Mouse (Mus musculus) left cerebral cortex, adult 9 months (tissue): ENCODE results near the gene Baiap2l2.
A peak's percentile ranks its signal among the peaks of the same experiment; 100 is the strongest.

ENCODE experiments used
- DNase-seq, 2 experiments: peaks; one replicate each; pipeline ENCODE4 v3.0.0; 2022; ENCODE audit warnings: low spot score in 2 of 2

The Baiap2l2 gene

DNA sequence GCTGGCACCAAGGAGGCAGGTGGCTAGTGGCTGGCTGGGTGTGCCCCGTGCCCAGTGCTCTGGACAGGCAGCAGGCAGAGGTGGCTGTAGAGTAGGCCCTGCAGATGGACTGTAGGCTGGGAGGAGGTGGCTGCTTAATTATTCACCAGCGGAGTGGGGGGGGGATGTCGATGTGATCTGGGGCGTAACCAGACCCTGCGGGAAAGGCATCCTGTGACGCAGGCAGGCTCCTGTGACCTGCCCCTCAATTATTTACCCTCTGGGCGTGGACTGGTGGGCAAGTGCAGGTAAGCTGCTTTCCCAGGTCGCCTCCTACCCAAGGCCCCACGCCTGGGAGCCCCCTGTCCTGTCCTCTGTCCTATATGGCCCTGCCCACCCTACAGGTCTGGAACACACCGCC lies at the start of gene Baiap2l2:
Gene Baiap2l2 (minus strand): TSS at position 139 of the 400 bp plus-strand sequence.
- DNase-seq: no peak

DNA sequence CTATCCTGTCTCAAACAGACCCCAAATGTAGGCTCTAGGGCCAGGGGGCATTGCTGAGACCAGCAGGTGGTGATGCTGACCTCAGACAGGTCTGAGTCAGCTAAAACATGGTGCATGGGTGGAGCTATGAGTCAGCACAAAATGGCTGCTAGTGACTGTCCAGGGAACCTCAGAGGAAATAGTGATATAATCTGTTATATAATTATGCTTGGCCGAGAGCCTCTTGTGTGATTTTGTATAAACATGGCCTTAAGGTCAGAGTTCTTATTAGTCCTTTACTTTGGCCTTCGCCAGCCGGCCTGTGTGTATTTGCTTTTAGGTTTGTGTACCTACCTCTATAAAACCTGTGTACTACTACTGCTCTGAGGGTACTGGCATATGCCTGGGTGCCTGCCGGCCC lies 48.1 kb upstream of the Baiap2l2 start:
- no peak for DNase-seq

DNA sequence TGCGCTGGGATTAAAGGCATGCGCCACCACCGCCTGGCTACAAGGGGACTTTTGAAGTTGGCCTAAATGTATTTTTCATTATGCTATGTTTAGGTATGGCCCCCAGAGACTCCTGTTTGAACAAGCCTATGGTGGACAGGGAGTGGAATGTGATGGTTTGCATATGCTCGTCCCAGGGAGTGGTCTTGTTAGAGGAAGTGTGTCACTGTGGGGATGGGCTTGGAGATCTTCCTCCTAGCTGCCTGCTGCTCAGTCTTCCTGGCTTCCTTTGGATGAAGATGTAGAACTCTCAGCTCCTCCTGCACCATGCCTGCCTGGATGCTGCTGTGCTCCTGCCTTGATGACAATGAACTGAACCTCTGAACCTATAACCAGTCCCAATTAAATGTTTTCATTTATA lies 45.2 kb upstream of the Baiap2l2 start:
- no peak for DNase-seq

DNA sequence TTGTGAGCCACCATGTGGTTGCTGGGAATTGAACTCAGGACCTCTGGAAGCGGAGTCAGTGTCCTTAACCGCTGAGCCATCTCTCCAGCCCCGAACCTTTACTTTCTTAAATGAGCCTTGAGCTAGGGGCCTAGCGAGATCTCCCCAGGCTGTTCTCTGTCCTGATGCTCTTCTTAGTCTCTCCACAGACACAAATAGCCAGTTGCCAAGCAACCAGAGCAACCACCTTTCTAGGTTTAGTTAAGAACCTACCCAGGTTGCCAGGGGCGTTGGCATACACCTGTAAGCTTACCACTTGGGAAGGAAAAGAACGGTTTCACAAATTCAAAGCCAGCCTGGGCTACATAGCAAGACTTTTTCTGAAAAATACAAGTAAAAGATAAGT lies 44.6 kb upstream of the Baiap2l2 start:
- DNase-seq: no peak

DNA sequence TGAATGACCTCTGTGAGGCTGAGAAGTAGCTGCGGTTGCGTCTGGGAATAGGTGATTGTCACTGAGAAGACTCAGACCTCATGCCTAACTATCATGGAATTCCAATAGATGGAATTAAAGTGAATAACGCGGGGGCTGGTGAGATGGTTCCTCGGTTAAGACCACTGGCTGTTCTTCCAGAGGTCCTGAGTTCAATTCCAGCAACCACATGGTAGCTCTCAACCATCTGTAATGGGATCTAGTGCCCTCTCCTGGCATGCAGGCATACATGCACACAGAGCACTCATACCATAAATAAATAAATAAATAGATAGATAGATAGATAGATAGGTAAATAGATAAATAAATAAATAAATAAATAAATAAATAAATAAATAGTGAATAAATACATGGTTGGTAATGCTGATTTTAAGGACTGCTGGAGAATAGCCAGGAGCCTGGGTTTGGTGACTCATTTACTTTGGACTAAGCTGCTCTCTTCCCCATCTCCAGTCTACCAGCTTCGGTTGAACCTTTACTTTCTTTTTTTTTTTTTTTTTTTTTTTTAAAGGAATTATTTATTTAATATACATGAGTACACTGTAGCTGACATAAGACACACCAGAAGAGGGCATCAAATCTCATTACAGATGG lies 44.1 kb upstream of the Baiap2l2 start:
- no peak for DNase-seq

DNA sequence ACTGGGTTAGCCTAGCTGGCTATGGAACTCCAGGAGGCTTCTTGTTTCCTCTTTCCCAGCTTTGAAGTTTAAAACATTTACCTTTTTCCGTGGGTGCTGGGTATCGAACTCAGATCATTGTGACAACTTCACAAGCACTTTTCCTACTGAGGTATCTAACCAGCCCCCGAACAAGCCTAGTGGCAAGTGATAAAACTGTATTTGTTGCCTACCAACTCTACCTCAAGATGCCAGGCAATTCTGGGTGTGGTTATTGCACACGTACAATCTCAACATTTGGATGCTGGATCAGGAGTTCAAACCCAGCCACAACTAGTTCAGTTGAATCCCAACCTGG lies 43.6 kb upstream of the Baiap2l2 start:
- DNase-seq: no peak

DNA sequence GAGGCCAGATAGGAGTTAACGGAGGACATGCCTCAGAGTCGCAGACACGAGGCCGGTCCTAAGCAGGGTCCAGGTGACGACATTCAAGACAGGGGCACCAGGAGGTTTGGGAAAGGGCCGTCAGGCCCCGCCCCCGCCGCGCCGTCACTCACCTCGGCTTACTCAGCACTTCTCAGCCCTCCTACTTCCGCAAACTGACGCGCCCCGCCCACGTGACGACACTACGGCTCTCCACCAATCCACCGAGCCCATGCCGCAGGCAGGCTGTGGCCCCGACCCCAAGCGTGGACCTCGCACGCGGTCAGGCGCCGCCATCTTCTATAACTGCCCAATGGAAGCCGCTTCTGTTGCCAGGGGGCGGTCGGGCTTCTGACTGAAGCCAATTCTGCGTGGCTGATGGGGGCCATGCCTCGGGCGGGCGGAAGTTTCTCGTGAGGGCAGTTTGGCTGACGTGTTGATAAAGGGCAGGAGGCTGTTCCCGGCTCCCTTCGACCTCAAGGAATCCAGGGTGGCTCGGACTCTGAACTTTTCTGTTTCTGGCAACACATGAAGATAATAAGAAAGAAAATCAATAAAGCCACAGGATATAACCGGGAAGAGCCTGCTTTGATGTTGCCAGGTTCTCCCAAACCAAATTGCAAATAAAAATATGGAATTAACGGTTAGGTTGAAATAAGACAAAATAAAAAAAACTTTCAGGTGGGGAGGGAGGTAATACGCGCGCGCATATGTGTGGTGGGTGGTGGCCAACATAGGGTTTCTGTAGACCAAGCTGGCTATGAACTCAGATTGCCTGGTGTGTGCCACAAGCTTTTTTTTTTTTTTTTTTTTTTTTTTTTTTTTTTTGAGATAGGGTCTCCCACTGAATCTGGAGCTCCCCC lies 43.0 kb upstream of the Baiap2l2 start, which contains the start of gene Pla2g6:
Gene Pla2g6 (minus strand): TSS at position 333 of the 881 bp plus-strand sequence.
- peak; percentile 97 to 99 for DNase-seq

DNA sequence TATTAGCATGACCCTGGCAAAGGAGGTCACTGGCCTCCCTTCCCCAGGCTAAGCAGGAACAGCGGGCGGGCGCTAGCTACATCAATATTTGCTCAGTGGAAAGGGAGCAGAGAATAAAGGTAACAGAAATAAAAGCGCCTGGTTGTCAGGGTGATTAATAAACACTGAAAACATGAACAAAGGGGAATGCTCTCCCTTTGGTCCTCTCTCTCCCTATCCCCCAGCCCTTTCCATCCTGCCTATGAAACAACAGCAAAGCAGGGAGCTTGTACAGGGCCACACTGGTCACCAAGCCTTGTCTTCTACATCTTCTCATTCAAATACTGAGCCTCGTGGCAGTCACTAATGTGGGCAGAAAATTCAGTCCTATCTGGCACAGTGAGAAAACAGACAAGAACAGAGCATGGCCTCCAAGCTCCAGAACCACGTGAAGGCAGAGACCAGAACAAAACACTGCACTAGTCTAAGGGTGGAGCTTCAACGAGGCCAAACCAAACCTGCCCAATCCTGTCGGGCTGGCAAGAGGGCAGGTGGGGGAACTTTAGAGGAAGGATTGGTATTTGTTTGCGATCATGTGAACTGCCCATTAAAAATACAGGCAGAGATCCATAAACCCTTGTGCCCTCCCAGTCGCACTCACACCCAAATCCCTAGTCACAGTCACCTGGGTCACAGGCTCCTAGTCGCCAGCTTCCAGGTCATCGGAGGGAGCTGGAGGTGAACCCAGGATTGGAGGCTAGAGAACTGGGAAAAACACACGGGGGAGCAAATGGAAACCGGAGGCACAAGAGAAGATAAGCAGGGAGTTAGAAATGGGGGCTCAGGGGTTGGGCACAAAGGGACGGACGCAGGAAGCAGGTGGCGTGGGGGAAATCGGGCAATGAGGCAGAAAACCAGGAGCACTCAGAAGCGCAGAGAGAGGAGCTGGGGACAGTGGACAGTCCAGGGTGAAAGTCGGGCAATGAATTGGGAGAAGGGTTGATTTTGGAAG lies 41.9 kb upstream of the Baiap2l2 start:
- peak in 1 of 2 experiments; percentile 39 for DNase-seq

DNA sequence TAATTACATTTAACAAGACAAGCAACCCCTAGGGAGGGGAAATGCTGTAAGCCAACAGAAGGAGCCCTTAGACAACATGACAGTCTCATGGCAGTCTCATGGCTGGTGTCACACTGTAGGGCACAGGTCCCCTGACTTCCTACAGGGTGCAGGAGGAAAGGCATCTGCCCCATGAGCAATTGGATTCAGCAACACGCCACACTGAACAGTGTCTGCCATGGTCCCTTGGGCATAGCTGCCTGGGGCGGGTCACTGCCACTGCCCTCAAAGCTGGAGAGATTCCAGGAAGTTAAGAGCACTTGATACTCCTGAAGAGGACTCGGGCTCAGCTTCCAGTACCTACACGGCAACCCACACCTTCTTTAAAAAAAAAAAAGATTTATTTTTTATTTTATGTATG lies 40.9 kb upstream of the Baiap2l2 start:
- DNase-seq: no peak

DNA sequence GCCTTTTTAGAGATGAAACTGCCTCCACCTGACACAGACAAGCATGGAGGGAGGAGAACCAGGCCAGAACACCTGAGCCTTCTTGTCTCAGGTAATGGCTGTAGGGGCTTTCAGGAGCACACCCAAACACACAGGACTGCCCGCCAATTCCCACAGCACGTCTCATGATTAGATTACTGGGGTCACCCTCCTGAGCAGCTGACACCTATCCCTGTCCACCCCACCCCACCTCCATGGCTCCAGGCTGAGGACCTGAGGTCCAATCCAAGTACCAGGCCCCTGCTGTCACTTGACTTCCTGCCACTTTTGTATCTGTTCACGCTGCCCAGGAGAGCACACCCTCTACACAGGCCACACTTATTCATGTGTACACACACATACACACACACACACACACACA lies 40.4 kb upstream of the Baiap2l2 start:
- DNase-seq: no peak

DNA sequence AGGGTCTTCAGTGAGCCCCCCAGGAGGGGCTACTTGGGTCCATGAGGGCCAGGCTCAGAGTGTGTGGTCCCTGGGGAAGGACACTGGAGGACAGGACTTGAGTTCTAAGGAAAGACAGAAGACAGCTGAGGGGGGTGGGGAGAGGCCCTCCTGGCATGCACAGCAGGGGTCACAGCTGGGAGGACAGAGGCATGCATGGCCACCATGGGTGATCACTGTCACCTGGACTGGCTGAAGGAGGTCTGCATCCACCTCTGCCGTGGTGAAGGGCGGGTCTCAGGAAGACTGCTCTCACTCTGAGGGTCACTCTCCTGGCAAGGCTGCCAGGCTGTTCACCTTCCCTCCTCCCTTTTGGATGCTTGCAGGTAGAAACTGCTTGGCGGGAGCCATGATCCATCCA lies 39.0 kb upstream of the Baiap2l2 start:
- DNase-seq: no peak

DNA sequence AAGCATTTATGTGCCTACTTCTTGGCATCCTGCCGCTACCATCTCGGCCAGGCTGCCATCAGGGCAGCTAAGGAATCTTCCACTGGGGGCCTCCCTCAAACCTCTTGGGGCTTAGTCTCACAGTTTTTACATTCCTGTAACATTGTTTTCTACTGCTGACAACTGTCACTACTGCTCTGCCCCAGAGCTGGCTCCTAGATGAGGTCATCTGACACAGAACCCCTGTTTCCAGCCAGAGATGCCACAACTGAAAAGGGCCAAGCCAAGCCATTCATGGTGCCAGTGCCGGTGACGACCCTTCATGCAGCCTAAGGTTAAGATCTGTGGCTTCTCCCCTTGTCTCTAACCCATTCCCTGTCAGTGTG lies 38.4 kb upstream of the Baiap2l2 start:
- no peak for DNase-seq

DNA sequence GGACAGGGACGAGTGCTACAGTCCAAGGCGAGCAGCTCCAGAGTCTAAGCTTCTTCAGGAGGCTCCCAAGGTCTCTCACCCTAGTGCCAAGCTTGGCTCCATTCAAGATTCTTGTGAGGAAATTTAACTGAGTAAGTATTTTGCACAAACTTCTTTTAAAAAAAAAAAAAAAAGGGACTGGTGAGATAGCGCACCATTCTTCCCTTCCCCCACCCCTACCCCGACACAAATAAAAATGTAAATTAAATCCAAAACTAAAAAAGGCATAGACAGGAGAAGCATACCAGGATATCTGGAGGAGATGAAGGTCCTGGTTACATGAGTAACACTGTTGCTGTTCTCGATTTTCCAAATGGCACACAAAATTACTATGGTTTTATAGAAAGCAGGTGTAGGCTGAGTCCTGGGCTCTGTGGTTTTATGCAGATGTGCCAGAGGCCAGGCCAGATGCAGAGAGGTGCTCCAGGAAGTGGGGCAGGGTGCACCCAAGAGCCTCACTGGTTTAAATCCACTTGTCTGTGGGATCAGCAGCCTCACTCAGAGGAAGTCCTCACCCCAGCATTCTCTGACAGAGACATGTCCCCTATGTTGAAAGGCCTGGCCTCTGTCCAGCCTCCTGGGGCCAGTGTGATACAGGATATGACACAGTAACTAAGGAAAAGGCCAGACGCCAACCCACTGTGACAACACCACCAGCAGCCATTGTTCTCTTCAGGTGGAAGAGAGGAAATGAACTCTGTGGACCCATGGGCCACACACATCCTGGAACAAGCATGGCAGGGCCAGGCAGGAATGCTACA lies 37.9 kb upstream of the Baiap2l2 start:
- peak in 1 of 2 experiments; percentile 35 for DNase-seq

DNA sequence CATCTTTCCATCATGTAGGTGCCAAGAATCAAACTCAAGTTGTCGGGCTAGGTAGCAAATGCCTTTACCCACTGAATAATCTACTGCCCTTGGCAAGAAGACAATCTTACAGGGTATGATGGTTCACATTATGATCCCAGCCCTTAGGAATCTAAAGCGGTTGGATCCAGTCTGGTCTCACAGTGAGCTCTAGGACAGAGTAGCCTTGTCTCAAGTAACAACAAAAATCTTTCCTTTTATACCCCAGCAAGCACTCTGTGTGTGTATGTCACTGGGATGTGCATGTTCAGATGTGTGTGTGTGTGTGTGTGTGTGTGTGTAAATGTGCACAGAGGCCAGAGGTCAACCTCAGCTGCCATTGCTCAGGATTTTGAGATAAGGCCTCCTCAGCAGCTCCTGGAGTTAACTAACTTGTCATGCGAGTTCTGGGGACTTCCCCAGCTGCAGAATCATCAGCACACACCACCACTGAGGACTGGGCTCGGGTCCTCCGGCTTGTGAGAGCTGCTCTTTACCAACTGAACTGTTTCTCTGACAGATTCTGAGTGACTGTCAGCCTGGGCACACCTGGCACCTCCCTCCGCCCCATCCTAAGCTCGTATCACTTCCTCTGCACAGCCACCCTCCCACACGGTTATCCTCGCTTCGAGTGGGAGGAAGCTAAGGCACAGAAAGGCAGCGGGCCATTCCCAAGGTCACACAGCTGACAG lies 37.1 kb upstream of the Baiap2l2 start:
- DNase-seq: no peak

DNA sequence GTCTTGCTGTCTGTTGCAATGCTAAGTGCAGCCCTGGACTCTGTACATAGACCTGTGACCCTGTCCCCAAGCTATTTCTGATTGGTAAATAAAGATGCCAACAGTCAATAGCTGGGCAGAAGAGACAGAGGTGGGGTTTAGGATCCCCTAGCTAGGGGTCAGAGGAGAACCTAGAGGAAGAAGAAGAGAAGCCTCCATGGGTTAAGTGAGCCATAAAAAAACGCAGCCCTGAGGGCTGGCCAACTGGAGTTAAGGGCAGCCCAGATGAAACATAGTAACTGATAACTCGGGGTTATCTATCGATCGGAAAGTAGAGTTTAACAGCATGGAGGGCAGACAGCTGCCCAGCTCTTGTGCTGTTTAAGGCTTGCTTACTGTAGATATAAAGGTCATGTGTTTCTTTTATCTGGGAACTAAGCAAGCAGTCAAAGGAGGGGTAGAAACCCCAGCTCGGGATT lies 36.4 kb upstream of the Baiap2l2 start:
- DNase-seq: no peak

DNA sequence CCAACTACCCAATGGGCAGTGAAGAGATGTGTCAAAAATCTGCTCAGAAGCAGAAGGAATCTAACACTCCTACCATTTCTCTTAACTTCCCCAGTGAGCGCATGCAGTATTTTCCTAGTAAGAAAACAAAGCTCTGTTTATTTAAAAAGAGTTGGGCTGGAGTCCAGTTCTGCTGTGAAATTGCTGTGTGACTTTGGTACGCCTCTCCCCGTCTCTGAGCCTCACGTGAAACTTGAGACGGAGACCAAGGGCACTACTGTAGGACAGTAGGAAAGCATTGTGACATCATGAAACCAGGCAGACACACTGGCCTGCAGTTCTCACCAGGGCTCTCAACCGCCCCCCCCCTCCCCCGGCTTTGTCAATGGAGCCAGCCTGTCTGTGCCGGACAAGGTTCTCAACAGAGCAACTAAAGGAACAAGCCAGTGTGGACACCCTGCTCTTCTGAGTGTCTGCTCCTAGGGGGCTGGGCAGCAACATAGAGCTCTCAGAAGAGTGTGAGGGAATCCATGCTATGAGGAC lies 28.6 kb upstream of the Baiap2l2 start:
- DNase-seq: no peak

DNA sequence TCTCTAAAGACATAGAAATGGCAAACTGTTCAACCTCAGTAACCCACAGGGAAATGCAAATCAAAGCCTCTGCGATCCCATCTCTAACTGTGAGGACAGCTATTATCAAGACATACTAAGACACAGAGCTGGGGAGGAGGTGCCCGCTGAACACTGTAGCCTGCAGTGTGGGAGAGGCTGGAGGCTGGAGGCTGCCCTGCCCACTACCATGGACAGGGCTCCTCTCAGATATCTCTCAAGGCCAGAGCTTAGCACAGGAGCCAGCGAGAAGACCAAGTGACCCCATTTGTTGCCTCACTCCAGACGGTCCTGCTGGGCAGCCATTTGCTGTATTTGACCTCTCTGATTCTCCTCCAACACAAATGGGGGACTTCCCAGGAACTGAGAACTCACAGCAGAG lies 22.5 kb upstream of the Baiap2l2 start:
- DNase-seq: no peak

DNA sequence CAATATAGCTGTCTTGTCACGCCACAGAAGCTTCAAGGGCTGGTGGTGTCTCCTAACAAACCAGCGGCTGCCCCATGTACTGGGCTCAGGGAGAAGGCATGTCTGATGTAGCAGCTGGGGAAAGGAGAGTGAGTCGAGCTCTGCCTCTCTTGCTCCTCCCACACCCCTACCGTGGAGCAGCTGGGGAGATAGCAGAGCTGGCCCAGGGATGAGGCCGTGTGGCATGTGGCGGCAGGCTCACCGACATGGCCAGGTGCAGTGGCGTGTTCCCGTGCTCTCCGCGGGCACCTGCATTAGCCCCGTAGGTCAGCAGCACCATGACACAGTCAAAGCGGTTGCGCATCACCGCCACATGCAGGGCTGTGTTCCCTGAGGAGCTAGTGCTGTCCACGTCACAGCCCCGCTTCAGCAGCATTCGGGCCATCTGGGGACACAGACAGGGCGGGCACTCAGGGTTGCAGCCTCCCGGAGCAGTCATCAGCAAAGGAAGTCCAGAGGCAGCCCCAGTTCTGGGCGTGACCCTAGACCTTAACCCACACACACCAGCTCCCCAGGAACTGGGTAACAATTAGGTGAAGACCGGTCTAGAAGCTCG lies 20.8 kb upstream of the Baiap2l2 start:
- DNase-seq: no peak

DNA sequence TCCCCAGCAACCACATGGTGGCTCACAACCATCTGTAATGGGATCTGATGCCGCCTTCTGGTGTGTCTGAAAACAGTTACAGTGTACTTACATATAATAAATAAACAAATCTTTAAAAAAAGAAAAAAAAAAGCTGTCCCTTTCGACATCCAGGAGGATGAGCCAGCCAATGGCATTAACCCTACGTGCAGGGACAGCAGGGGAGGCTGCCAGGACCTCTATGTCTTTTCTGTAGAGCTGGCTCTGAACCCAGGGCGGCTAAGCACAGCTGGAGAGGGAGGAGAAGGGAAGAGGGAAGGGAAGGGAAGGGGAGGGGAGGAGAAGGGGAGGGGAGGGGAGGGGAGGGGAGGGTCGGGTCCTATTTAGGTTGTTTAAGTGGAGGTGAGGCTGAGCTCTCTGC lies 19.5 kb upstream of the Baiap2l2 start:
- DNase-seq: no peak

DNA sequence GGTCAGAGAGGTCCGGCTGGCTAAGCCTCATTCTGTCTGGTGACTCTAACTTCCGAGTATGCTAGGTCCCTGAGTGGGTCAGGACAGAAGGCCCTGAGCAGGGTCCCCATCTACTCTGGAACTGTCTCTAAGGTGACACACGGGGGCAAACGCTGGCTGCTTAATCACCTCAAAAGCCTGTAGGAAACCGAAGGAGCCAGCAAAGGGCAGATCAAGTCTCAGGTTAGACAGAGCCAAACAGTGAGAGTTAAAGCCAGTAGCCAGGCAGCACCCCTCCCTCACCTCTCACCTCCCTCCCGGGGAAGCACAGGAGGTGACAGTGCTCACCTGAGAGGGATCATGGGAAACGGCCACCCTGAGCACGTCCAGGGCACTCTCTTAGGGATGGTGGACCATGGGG lies 18.4 kb upstream of the Baiap2l2 start:
- DNase-seq: no peak
